Mouse (Mus musculus) heart, embryonic 10.5 days (tissue): Measurements from ENCODE around the gene Pus3. TPM values are rescaled to one million over a fixed set of nuclear protein-coding genes. Genes with fewer than 3 reads are reported as not detected.

Source experiments
- DNase-seq: peaks from one replicate; pipeline ENCODE4 v3.0.0-alpha.2; 2017; ENCODE audit warnings: low spot score
- H3K27ac ChIP-seq: fragments of 300-500 bp; sonication (generic); 2 replicates; pipeline ENCODE4 v1.5.1; 2016; ENCODE audit warnings: mild to moderate bottlenecking
- H3K27me3 ChIP-seq: fragments of 300-500 bp; sonication (generic); 2 replicates; pipeline ENCODE4 v1.6.1; 2016; ENCODE audit warnings: mild to moderate bottlenecking; ENCODE audit not compliant: poor library complexity, insufficient read depth, severe bottlenecking
- H3K36me3 ChIP-seq: fragments of 300-500 bp; sonication (generic); 2 replicates; pipeline ENCODE4 v1.6.1; 2016; ENCODE audit warnings: mild to moderate bottlenecking, moderate library complexity
- H3K4me1 ChIP-seq: fragments of 300-500 bp; sonication (generic); 2 replicates; pipeline ENCODE4 v1.6.1; 2016; ENCODE audit warnings: mild to moderate bottlenecking
- H3K4me3 ChIP-seq: fragments of 300-500 bp; sonication (generic); 2 replicates; pipeline ENCODE4 v1.5.1; 2016; ENCODE audit warnings: mild to moderate bottlenecking, moderate library complexity
- H3K9me3 ChIP-seq: fragments of 300-500 bp; sonication (generic); 2 replicates; pipeline ENCODE4 v1.6.1; 2016; ENCODE audit warnings: mild to moderate bottlenecking, moderate library complexity
- WGBS: fragments of 180-500 bp; shearing (Covaris S2); methylation state at CpG from one replicate; pipeline ENCODE4 v1.1.7; 2016; 5-methylcytosine and 5-hydroxymethylcytosine counted together
- polyA plus RNA-seq: library from polyadenylated mRNA; unstranded; fragments of >200 nt; fragmentation: Nextera tagmentation; extraction: Ambion mirVana; gene quantifications from 2 replicates; pipeline ENCODE4 v1.2.1, GENCODE M21; 2016

Pus3 gene
- polyA plus RNA-seq: 15.5 and 17.3 TPM in 2 replicates

- under 1% methylated on average over 56 of the region's 59 CpGs for WGBS
- H3K4me3 ChIP-seq: peak within 1 kb of the TSS; percentile 83
These were observed at the start of gene Pus3, which contains the start of gene Ddx25 for GRCm38 (mm10) chr9:35558257-35559008. Gene Pus3, plus strand, starts transcription at chr9:35558595. Gene Ddx25, minus strand, starts transcription at chr9:35558528.

GRCm38 (mm10) chr9:35513900-35514299 is 44.5 kb upstream of the Pus3 start:
- peaks cover 21% of the 10 kb centered on the region for H3K27me3 ChIP-seq
- H3K4me1 ChIP-seq: 0 out of 2 replicates have a peak, but pooled peaks cover 2% of the 10 kb centered on the region
- H3K27ac ChIP-seq: no peak overlapping the region
- WGBS: 87% methylated on average over 4 of the region's 4 CpGs
- no peaks in the 10 kb centered on the region for H3K9me3 ChIP-seq
- DNase-seq: no peak
- no peak overlapping the region for H3K4me3 ChIP-seq
- no peaks in the 10 kb centered on the region for H3K36me3 ChIP-seq

More at GRCm38 (mm10) chr9:35558257-35559008, at the start of gene Pus3, which contains the start of gene Ddx25:
- Histone ChIP-seq H3K27ac (peak within 1 kb of the TSS; percentile 88), H3K9me3 (no peaks in the 10 kb centered on the region), H3K36me3 (peaks cover 15% of the 10 kb centered on the region), H3K27me3 (peaks cover 12% of the 10 kb centered on the region; the same call in 1 of the 2 replicates), H3K4me1 (peaks cover 11% of the 10 kb centered on the region)
- DNase-seq: peak; percentile 80

- Histone ChIP-seq H3K9me3 (no peaks in the 10 kb centered on the region), H3K4me3 (no peak overlapping the region), H3K27ac (no peak overlapping the region), H3K27me3 (peaks cover 21% of the 10 kb centered on the region), H3K36me3 (no peaks in the 10 kb centered on the region), H3K4me1 (no peaks in the 10 kb centered on the region)
- 75% methylated on average over 5 of the region's 5 CpGs for WGBS
- no peak for DNase-seq
These were observed 42.2 kb upstream of the Pus3 start for GRCm38 (mm10) chr9:35516182-35516581.

GRCm38 (mm10) chr9:35516711-35517110 is 41.7 kb upstream of the Pus3 start:
- 86% methylated on average over 16 of the region's 16 CpGs for WGBS
- Histone ChIP-seq H3K36me3 (no peaks in the 10 kb centered on the region), H3K27me3 (peaks cover 16% of the 10 kb centered on the region), H3K27ac (no peak overlapping the region), H3K4me3 (no peak overlapping the region), H3K9me3 (no peaks in the 10 kb centered on the region), H3K4me1 (no peaks in the 10 kb centered on the region)
- DNase-seq: no peak

GRCm38 (mm10) chr9:35518169-35518568 is 40.2 kb upstream of the Pus3 start, which contains the start of gene Gm1113:
Gene Gm1113, minus strand, starts transcription at chr9:35518269.
- H3K4me3 ChIP-seq: no peak within 1 kb of the TSS
- no peaks in the 10 kb centered on the region for H3K36me3 ChIP-seq
- peaks cover 8% of the 10 kb centered on the region for H3K27me3 ChIP-seq
- no peak within 1 kb of the TSS for H3K27ac ChIP-seq
- 80% methylated on average over 3 of the region's 3 CpGs for WGBS
- H3K4me1 ChIP-seq: no peaks in the 10 kb centered on the region
- H3K9me3 ChIP-seq: no peaks in the 10 kb centered on the region
- DNase-seq: no peak

GRCm38 (mm10) chr9:35520631-35521348 is 37.6 kb upstream of the Pus3 start:
- 79% methylated on average over 6 of the region's 6 CpGs for WGBS
- H3K27ac ChIP-seq: no peak overlapping the region

GRCm38 (mm10) chr9:35522241-35522640 is 36.2 kb upstream of the Pus3 start:
- Histone ChIP-seq H3K4me3 (no peak overlapping the region), H3K4me1 (peaks cover 7% of the 10 kb centered on the region; the same call in 1 of the 2 replicates), H3K27me3 (no peaks in the 10 kb centered on the region), H3K27ac (no peak overlapping the region), H3K36me3 (no peaks in the 10 kb centered on the region), H3K9me3 (no peaks in the 10 kb centered on the region)
- WGBS: 74% methylated on average over 2 of the region's 2 CpGs
- DNase-seq: peak; percentile 53

More at GRCm38 (mm10) chr9:35520631-35521348, 37.6 kb upstream of the Pus3 start:
- Histone ChIP-seq H3K36me3 (no peaks in the 10 kb centered on the region), H3K4me3 (no peak overlapping the region), H3K9me3 (no peaks in the 10 kb centered on the region), H3K4me1 (peaks cover 7% of the 10 kb centered on the region; the same call in 1 of the 2 replicates), H3K27me3 (0 out of 2 replicates have a peak, but pooled peaks cover 5% of the 10 kb centered on the region)
- DNase-seq: peak; percentile 36

GRCm38 (mm10) chr9:35522821-35523515 is 35.4 kb upstream of the Pus3 start:
- no peak overlapping the region for H3K4me3 ChIP-seq
- WGBS: 80% methylated on average over 1 of the region's 1 CpGs
- H3K9me3 ChIP-seq: no peaks in the 10 kb centered on the region
- no peaks in the 10 kb centered on the region for H3K27me3 ChIP-seq
- no peak overlapping the region for H3K27ac ChIP-seq
- no peak for DNase-seq
- H3K36me3 ChIP-seq: no peaks in the 10 kb centered on the region
- peaks cover 7% of the 10 kb centered on the region; the same call in 1 of the 2 replicates for H3K4me1 ChIP-seq

GRCm38 (mm10) chr9:35523541-35523940 is 34.9 kb upstream of the Pus3 start:
- DNase-seq: no peak
- Histone ChIP-seq H3K4me3 (no peak overlapping the region), H3K27me3 (no peaks in the 10 kb centered on the region), H3K27ac (no peak overlapping the region), H3K36me3 (no peaks in the 10 kb centered on the region), H3K9me3 (no peaks in the 10 kb centered on the region), H3K4me1 (peaks cover 7% of the 10 kb centered on the region; the same call in 1 of the 2 replicates)
- WGBS: 39% methylated on average over 5 of the region's 5 CpGs

- no peak overlapping the region for H3K27ac ChIP-seq
- no peaks in the 10 kb centered on the region for H3K27me3 ChIP-seq
- DNase-seq: peak; percentile 80
- H3K4me1 ChIP-seq: peaks cover 7% of the 10 kb centered on the region; the same call in 1 of the 2 replicates
- H3K36me3 ChIP-seq: no peaks in the 10 kb centered on the region
- H3K4me3 ChIP-seq: no peak overlapping the region
- H3K9me3 ChIP-seq: no peaks in the 10 kb centered on the region
- 23% methylated on average over 7 of the region's 7 CpGs for WGBS
These were observed 34.4 kb upstream of the Pus3 start for GRCm38 (mm10) chr9:35523941-35524411.

- DNase-seq: no peak
- Histone ChIP-seq H3K27me3 (no peaks in the 10 kb centered on the region), H3K9me3 (no peaks in the 10 kb centered on the region), H3K27ac (no peak overlapping the region), H3K36me3 (no peaks in the 10 kb centered on the region), H3K4me1 (peaks cover 5% of the 10 kb centered on the region; the same call in 1 of the 2 replicates), H3K4me3 (no peak overlapping the region)
- WGBS: 61% methylated on average over 3 of the region's 3 CpGs
These were observed 29.3 kb upstream of the Pus3 start for GRCm38 (mm10) chr9:35529141-35529540.

- Histone ChIP-seq H3K4me1 (peaks cover 5% of the 10 kb centered on the region; the same call in 1 of the 2 replicates), H3K27ac (no peak overlapping the region), H3K4me3 (no peak overlapping the region), H3K9me3 (no peaks in the 10 kb centered on the region), H3K36me3 (no peaks in the 10 kb centered on the region), H3K27me3 (no peaks in the 10 kb centered on the region)
- no peak for DNase-seq
- 37% methylated on average over 1 of the region's 1 CpGs for WGBS
These were observed 28.6 kb upstream of the Pus3 start for GRCm38 (mm10) chr9:35529796-35530195.
